Mouse (Mus musculus): Measurements from ENCODE around the gene Bad. TPM values are rescaled to one million over a fixed set of nuclear protein-coding genes. Genes with fewer than 3 reads are reported as not detected.

Bad gene
- polyA plus RNA-seq, 2 experiments, result 22.8 to 25.7 TPM

DNA sequence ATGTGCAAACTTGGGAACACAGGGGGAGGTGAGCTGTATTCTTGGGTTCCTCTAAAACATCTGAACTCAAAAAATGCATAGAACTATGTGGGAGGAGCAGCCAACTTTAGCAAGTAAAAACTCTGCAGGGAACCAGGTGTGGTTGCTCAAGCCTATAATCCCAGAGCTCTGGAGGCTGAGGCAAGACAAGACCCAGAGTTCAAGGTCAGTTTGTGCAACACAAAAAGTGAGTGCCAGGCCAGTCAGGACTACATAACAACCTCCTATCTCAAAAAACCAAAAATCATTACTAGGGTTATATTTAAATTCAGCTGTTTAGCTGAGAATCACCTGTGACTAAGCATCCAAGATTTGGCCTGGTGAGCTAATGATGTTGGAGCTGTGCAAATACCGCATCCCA is 9.6 kb upstream of the Bad start:
- 48% methylated on average over 1 of the region's 1 CpGs for WGBS (ENCODE audit: insufficient replicate concordance)
- Histone ChIP-seq H3K36me3 (replicated peaks; ENCODE audit: control insufficient read depth, insufficient read depth, low read depth) (no peaks in the 10 kb centered on the region), H3K27me3 (ENCODE audit: control insufficient read depth, insufficient read depth, low read length) (peaks cover 84% of the 10 kb centered on the region), H3K9me3 (ENCODE audit: control insufficient read depth, low read length) (no peaks in the 10 kb centered on the region), H3K4me1 (replicated peaks; ENCODE audit: control insufficient read depth in 2 of 2, insufficient read depth in 2 of 2, low read length in 1 of 2) (no peaks in the 10 kb centered on the region), H3K4me3 (ENCODE audit: insufficient read depth in 1 of 2, low read depth in 2 of 2, low read length in 2 of 2) (no peak overlapping the region), H3K4me2 (ENCODE audit: low read depth) (no peak overlapping the region), H3K9ac (replicated peaks) (no peak overlapping the region), H3K27ac (no peak overlapping the region)
- TF ChIP-seq EP300 (IDR thresholded peaks at IDR 0.05; ENCODE audit: low read depth) (no peak), CTCF (IDR thresholded peaks at IDR 0.05; ENCODE audit: low read depth) (no peak)
- no peak for DNase-seq (ENCODE audit: low read depth in 3 of 3, low spot score in 3 of 3)
- ATAC-seq (ENCODE audit: insufficient read depth), result no peak

DNA sequence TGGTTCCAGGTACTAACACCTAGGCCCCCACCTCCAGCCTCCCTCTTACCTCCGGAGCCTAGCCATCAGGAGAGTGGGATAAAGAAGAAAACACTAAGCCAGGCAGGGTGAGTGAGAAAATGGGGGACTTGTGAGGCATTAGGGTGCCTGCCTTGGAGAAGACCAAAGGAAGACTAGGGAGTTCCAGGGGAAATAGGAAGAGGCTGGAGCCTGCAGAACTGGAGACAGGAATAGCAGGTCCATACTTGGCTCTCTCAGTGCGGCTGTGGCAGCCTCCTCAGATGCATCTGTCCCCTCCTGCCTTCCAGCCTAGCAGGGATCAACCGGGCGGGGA is 8.6 kb upstream of the Bad start:
- H3K27me3 ChIP-seq (ENCODE audit: control insufficient read depth, insufficient read depth, low read length), result peaks cover 74% of the 10 kb centered on the region
- no peak for ATAC-seq (ENCODE audit: insufficient read depth)
- no peak overlapping the region for H3K4me3 ChIP-seq (ENCODE audit: insufficient read depth in 1 of 2, low read depth in 2 of 2, low read length in 2 of 2)

DNA sequence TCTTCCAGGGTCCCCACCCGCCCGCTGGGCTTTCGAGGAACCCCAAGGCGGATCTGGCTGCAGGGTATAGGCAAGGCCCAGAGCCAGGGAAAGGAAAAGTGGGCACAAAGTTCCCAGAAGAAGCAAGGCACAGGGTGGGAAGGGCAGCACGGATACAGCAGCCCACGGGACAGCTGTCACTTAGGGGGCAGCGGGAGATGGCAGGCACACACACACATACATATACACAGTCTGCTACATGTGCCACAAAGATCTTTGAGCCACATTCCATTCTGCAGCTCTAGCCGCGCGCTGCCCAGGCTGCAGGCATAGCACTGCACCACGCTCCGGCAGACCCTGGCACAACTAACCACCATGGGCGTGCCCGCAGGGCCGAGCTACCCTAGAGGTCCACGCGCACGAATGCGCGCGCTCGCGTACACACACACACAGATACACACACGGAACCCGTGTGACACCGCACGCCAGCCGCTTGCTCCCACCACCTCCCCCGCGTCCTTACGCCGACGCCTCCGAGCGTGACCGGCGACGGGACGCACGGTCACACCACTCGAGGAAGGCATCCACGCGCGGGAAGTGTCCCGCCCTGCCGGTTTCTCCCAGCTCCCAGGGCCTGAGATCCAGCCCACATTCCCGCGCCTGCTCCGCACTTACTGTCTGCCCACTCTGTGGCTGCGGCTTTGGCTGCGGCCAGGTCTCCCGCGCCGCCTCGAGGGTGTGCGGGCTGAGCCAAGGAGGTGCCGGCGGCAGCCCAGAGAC is 8.0 kb upstream of the Bad start:
- Histone ChIP-seq H3K36me3 (replicated peaks; ENCODE audit: control insufficient read depth, insufficient read depth, low read depth) (no peaks in the 10 kb centered on the region), H3K4me2 (ENCODE audit: low read depth) (peak overlapping the region; percentile 18), H3K27me3 (ENCODE audit: control insufficient read depth, insufficient read depth, low read length) (peaks cover 68% of the 10 kb centered on the region), H3K9me3 (ENCODE audit: control insufficient read depth, low read length) (no peaks in the 10 kb centered on the region), H3K27ac (no peak overlapping the region), H3K4me3 (ENCODE audit: insufficient read depth in 1 of 2, low read depth in 2 of 2, low read length in 2 of 2) (0 out of 4 replicates have a peak overlapping the region, but pooled peaks of 1 of the 2 experiments have one; percentile 12), H3K4me1 (replicated peaks; ENCODE audit: control insufficient read depth in 2 of 2, insufficient read depth in 2 of 2, low read length in 1 of 2) (no peaks in the 10 kb centered on the region), H3K9ac (replicated peaks) (no peak overlapping the region)
- no peak for ATAC-seq (ENCODE audit: insufficient read depth)
- WGBS (ENCODE audit: insufficient replicate concordance), result 8% methylated on average over 58 of the region's 58 CpGs
- DNase-seq (ENCODE audit: low read depth in 3 of 3, low spot score in 3 of 3), result no peak
- TF ChIP-seq EP300 (IDR thresholded peaks at IDR 0.05; ENCODE audit: low read depth), result no peak
- TF ChIP-seq CTCF (IDR thresholded peaks at IDR 0.05; ENCODE audit: low read depth), result no peak

More for the DNA sequence above, 8.6 kb upstream of the Bad start:
- no peak overlapping the region for H3K9ac ChIP-seq (replicated peaks)
- no peak for DNase-seq (ENCODE audit: low read depth in 3 of 3, low spot score in 3 of 3)
- H3K9me3 ChIP-seq (ENCODE audit: control insufficient read depth, low read length), result no peaks in the 10 kb centered on the region
- no peak for TF ChIP-seq CTCF (IDR thresholded peaks at IDR 0.05; ENCODE audit: low read depth)
- TF ChIP-seq EP300 (IDR thresholded peaks at IDR 0.05; ENCODE audit: low read depth), result no peak
- H3K27ac ChIP-seq, result no peak overlapping the region
- 29% methylated on average over 4 of the region's 4 CpGs for WGBS (ENCODE audit: insufficient replicate concordance)
- no peaks in the 10 kb centered on the region for H3K36me3 ChIP-seq (replicated peaks; ENCODE audit: control insufficient read depth, insufficient read depth, low read depth)
- H3K4me1 ChIP-seq (replicated peaks; ENCODE audit: control insufficient read depth in 2 of 2, insufficient read depth in 2 of 2, low read length in 1 of 2), result no peaks in the 10 kb centered on the region
- H3K4me2 ChIP-seq (ENCODE audit: low read depth), result no peak overlapping the region

DNA sequence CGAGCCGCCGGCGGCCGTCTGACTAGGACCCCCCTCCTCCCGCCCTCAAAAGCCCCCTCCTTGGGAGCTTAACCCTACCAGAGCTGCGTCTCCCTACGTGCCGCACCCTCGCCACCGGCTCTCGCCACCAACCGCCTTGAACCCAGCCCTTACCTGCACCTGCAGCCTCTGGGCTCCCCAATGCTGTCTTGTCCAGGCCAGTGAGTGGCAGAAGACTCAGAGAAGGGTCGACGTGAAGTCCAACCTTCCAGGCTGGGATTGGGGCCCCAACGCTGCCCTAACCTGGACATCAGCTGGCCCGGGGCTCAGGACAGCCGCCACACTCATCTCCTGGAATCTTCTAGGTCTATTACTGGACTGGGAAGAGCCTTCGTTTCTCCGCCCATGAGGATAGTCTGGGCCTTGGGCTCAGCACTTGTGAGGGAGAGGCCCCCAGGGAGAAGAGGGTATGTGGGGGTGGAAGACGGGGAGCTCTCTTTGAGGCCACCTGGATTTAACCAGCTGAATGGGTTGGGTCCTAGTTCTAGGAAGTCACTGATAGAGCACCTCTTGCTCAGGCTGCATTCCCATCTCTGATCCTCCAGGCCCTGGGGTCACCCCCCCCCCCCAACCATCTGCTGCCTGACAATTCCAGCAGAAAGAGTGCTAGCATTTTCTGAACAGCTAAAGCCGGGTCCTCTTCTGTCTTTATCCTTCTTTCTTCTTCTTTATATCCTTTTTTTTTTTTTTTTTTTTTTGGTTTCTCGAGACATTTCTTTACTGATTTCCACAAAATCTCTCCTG is 7.3 kb upstream of the Bad start, which contains the start of gene Kcnk4:
Kcnk4 (minus strand) TSS at position 321 of the 783 bp plus-strand sequence.
- Histone ChIP-seq H3K36me3 (replicated peaks; ENCODE audit: control insufficient read depth, insufficient read depth, low read depth) (no peaks in the 10 kb centered on the region), H3K9ac (replicated peaks) (no peak within 1 kb of the TSS), H3K27ac (no peak within 1 kb of the TSS), H3K4me1 (replicated peaks; ENCODE audit: control insufficient read depth in 2 of 2, insufficient read depth in 2 of 2, low read length in 1 of 2) (no peaks in the 10 kb centered on the region), H3K4me2 (ENCODE audit: low read depth) (peak within 1 kb of the TSS; percentile 18), H3K9me3 (ENCODE audit: control insufficient read depth, low read length) (no peaks in the 10 kb centered on the region), H3K4me3 (ENCODE audit: insufficient read depth in 1 of 2, low read depth in 2 of 2, low read length in 2 of 2) (0 out of 4 replicates have a peak within 1 kb of the TSS, but pooled peaks of 1 of the 2 experiments have one; percentile 12), H3K27me3 (ENCODE audit: control insufficient read depth, insufficient read depth, low read length) (peaks cover 61% of the 10 kb centered on the region)
- DNase-seq (ENCODE audit: low read depth in 3 of 3, low spot score in 3 of 3) (no peak), ATAC-seq (ENCODE audit: insufficient read depth) (no peak)
- WGBS (ENCODE audit: insufficient replicate concordance), result 12% methylated on average over 23 of the region's 23 CpGs
- TF ChIP-seq EP300 (IDR thresholded peaks at IDR 0.05; ENCODE audit: low read depth) (no peak), CTCF (IDR thresholded peaks at IDR 0.05; ENCODE audit: low read depth) (no peak)

DNA sequence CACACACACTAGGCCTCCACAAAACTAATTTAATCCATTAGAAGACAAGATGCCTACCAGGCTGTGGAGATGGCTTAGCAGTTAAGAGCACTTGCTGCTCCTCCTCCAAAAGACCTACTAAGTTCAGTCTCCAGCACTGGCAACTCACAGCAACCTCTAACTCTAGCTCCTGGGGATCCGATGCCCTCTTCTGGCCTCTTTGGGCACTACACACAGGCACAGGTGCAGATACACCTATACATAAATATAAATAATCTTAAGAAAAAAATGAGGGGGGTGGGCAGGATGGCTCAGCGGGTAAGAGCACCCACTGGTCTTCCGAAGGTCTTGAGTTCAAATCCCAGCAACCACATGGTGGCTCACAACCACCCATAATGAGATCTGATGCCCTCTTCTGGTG is 5.4 kb upstream of the Bad start:
- DNase-seq (ENCODE audit: low read depth in 3 of 3, low spot score in 3 of 3) (no peak), ATAC-seq (ENCODE audit: insufficient read depth) (no peak)
- Histone ChIP-seq H3K9ac (replicated peaks) (no peak overlapping the region), H3K4me3 (ENCODE audit: insufficient read depth in 1 of 2, low read depth in 2 of 2, low read length in 2 of 2) (no peak overlapping the region), H3K4me1 (replicated peaks; ENCODE audit: control insufficient read depth in 2 of 2, insufficient read depth in 2 of 2, low read length in 1 of 2) (peaks cover 3% of the 10 kb centered on the region in 2 experiments; a peak in 2 of 4 replicates), H3K27me3 (ENCODE audit: control insufficient read depth, insufficient read depth, low read length) (peaks cover 47% of the 10 kb centered on the region), H3K9me3 (ENCODE audit: control insufficient read depth, low read length) (no peaks in the 10 kb centered on the region), H3K4me2 (ENCODE audit: low read depth) (no peak overlapping the region), H3K36me3 (replicated peaks; ENCODE audit: control insufficient read depth, insufficient read depth, low read depth) (no peaks in the 10 kb centered on the region), H3K27ac (no peak overlapping the region)
- 9% methylated on average over 3 of the region's 3 CpGs for WGBS (ENCODE audit: insufficient replicate concordance)
- no peak for TF ChIP-seq EP300 (IDR thresholded peaks at IDR 0.05; ENCODE audit: low read depth)
- peak; percentile 75 for TF ChIP-seq CTCF (IDR thresholded peaks at IDR 0.05; ENCODE audit: low read depth)

Measured in liver, embryonic 14.5 days (tissue).